Mouse (Mus musculus): ENCODE measurements around the gene Cfap221. TPM values are rescaled to one million over a fixed set of nuclear protein-coding genes. Genes with fewer than 3 reads are reported as not detected.

The Cfap221 gene
- polyA plus RNA-seq, 1 experiment from 2014 or later = 0.11 TPM

GRCm38 (mm10) chr1:119959464-119959863 lies 37.6 kb downstream of the Cfap221 start:
- Histone ChIP-seq H3K27me3 (ENCODE audit: control insufficient read depth, insufficient read depth, low read length) (no peaks in the 10 kb centered on the region), H3K4me3 (ENCODE audit: low read depth, low read length) (no peak overlapping the region), H3K9me3 (ENCODE audit: control insufficient read depth, low read length) (no peaks in the 10 kb centered on the region), H3K36me3 (ENCODE audit: control insufficient read depth, insufficient read depth, low read length) (no peaks in the 10 kb centered on the region), H3K4me1 (replicated peaks; ENCODE audit: control insufficient read depth, insufficient read depth) (no peaks in the 10 kb centered on the region), H3K27ac (replicated peaks) (no peak overlapping the region), H3K9ac (ENCODE audit: low read length) (no peak overlapping the region), H3K4me2 (replicated peaks; ENCODE audit: low read depth) (no peak overlapping the region)
- ATAC-seq (ENCODE audit: low FRiP score, low TSS enrichment) (peak; percentile 35), DNase-seq (ENCODE audit: low spot score) (no peak)
- TF ChIP-seq CTCF (IDR thresholded peaks at IDR 0.05; ENCODE audit: low read depth) (no peak), EP300 (optimal IDR thresholded peaks at IDR 0.05) (no peak)
- WGBS = 95% methylated on average over 4 of the region's 4 CpGs

- no peak overlapping the region for H3K4me3 ChIP-seq (ENCODE audit: low read depth, low read length)
- no peaks in the 10 kb centered on the region for H3K9me3 ChIP-seq (ENCODE audit: control insufficient read depth, low read length)
- H3K4me2 ChIP-seq (replicated peaks; ENCODE audit: low read depth) = no peak overlapping the region
- no peaks in the 10 kb centered on the region for H3K27me3 ChIP-seq (ENCODE audit: control insufficient read depth, insufficient read depth, low read length)
- TF ChIP-seq EP300 (optimal IDR thresholded peaks at IDR 0.05) (no peak), CTCF (IDR thresholded peaks at IDR 0.05; ENCODE audit: low read depth) (no peak)
- no peaks in the 10 kb centered on the region for H3K4me1 ChIP-seq (replicated peaks; ENCODE audit: control insufficient read depth, insufficient read depth)
- DNase-seq (ENCODE audit: low spot score) = no peak
- no peak overlapping the region for H3K27ac ChIP-seq (replicated peaks)
- 32% methylated on average over 9 of the region's 9 CpGs for WGBS
- no peaks in the 10 kb centered on the region for H3K36me3 ChIP-seq (ENCODE audit: control insufficient read depth, insufficient read depth, low read length)
- H3K9ac ChIP-seq (ENCODE audit: low read length) = no peak overlapping the region
- ATAC-seq (ENCODE audit: low FRiP score, low TSS enrichment) = no peak
These were observed 39.3 kb downstream of the Cfap221 start for GRCm38 (mm10) chr1:119957716-119958222.

- 80% methylated on average over 2 of the region's 2 CpGs for WGBS
- DNase-seq (ENCODE audit: low spot score) (no peak), ATAC-seq (ENCODE audit: low FRiP score, low TSS enrichment) (no peak)
- no peaks in the 10 kb centered on the region for H3K27me3 ChIP-seq (ENCODE audit: control insufficient read depth, insufficient read depth, low read length)
- TF ChIP-seq CTCF (IDR thresholded peaks at IDR 0.05; ENCODE audit: low read depth) (no peak), EP300 (optimal IDR thresholded peaks at IDR 0.05) (no peak)
- no peak overlapping the region for H3K27ac ChIP-seq (replicated peaks)
- H3K9ac ChIP-seq (ENCODE audit: low read length) = no peak overlapping the region
- H3K4me2 ChIP-seq (replicated peaks; ENCODE audit: low read depth) = no peak overlapping the region
- H3K36me3 ChIP-seq (ENCODE audit: control insufficient read depth, insufficient read depth, low read length) = no peaks in the 10 kb centered on the region
- no peaks in the 10 kb centered on the region for H3K9me3 ChIP-seq (ENCODE audit: control insufficient read depth, low read length)
- H3K4me3 ChIP-seq (ENCODE audit: low read depth, low read length) = no peak overlapping the region
- no peaks in the 10 kb centered on the region for H3K4me1 ChIP-seq (replicated peaks; ENCODE audit: control insufficient read depth, insufficient read depth)
These were observed 42.4 kb downstream of the Cfap221 start for GRCm38 (mm10) chr1:119954680-119955079.

GRCm38 (mm10) chr1:119953456-119953855 lies 43.6 kb downstream of the Cfap221 start:
- no peak for TF ChIP-seq CTCF (IDR thresholded peaks at IDR 0.05; ENCODE audit: low read depth)
- TF ChIP-seq EP300 (optimal IDR thresholded peaks at IDR 0.05) = no peak
- no peak for DNase-seq (ENCODE audit: low spot score)
- no peaks in the 10 kb centered on the region for H3K4me1 ChIP-seq (replicated peaks; ENCODE audit: control insufficient read depth, insufficient read depth)
- no peaks in the 10 kb centered on the region for H3K9me3 ChIP-seq (ENCODE audit: control insufficient read depth, low read length)
- H3K27me3 ChIP-seq (ENCODE audit: control insufficient read depth, insufficient read depth, low read length) = no peaks in the 10 kb centered on the region
- H3K36me3 ChIP-seq (ENCODE audit: control insufficient read depth, insufficient read depth, low read length) = no peaks in the 10 kb centered on the region
- 85% methylated on average over 9 of the region's 9 CpGs for WGBS
- no peak overlapping the region for H3K27ac ChIP-seq (replicated peaks)
- no peak overlapping the region for H3K4me3 ChIP-seq (ENCODE audit: low read depth, low read length)
- ATAC-seq (ENCODE audit: low FRiP score, low TSS enrichment) = no peak
- H3K4me2 ChIP-seq (replicated peaks; ENCODE audit: low read depth) = no peak overlapping the region
- no peak overlapping the region for H3K9ac ChIP-seq (ENCODE audit: low read length)

- ATAC-seq (ENCODE audit: low FRiP score, low TSS enrichment) (no peak), DNase-seq (ENCODE audit: low spot score) (no peak)
- H3K4me2 ChIP-seq (replicated peaks; ENCODE audit: low read depth) = no peak overlapping the region
- H3K27me3 ChIP-seq (ENCODE audit: control insufficient read depth, insufficient read depth, low read length) = no peaks in the 10 kb centered on the region
- H3K9me3 ChIP-seq (ENCODE audit: control insufficient read depth, low read length) = no peaks in the 10 kb centered on the region
- H3K9ac ChIP-seq (ENCODE audit: low read length) = no peak overlapping the region
- H3K36me3 ChIP-seq (ENCODE audit: control insufficient read depth, insufficient read depth, low read length) = no peaks in the 10 kb centered on the region
- WGBS = 87% methylated on average over 8 of the region's 8 CpGs
- no peak for TF ChIP-seq EP300 (optimal IDR thresholded peaks at IDR 0.05)
- TF ChIP-seq CTCF (IDR thresholded peaks at IDR 0.05; ENCODE audit: low read depth) = no peak
- H3K4me1 ChIP-seq (replicated peaks; ENCODE audit: control insufficient read depth, insufficient read depth) = no peaks in the 10 kb centered on the region
- no peak overlapping the region for H3K27ac ChIP-seq (replicated peaks)
- no peak overlapping the region for H3K4me3 ChIP-seq (ENCODE audit: low read depth, low read length)
These were observed 46.9 kb downstream of the Cfap221 start for GRCm38 (mm10) chr1:119950086-119950485.

GRCm38 (mm10) chr1:119936861-119937260 lies 60.2 kb downstream of the Cfap221 start:
- Histone ChIP-seq H3K27ac (replicated peaks) (no peak overlapping the region), H3K4me3 (ENCODE audit: low read depth, low read length) (no peak overlapping the region), H3K27me3 (ENCODE audit: control insufficient read depth, insufficient read depth, low read length) (no peaks in the 10 kb centered on the region), H3K4me2 (replicated peaks; ENCODE audit: low read depth) (no peak overlapping the region), H3K9ac (ENCODE audit: low read length) (no peak overlapping the region), H3K36me3 (ENCODE audit: control insufficient read depth, insufficient read depth, low read length) (no peaks in the 10 kb centered on the region), H3K4me1 (replicated peaks; ENCODE audit: control insufficient read depth, insufficient read depth) (no peaks in the 10 kb centered on the region), H3K9me3 (ENCODE audit: control insufficient read depth, low read length) (no peaks in the 10 kb centered on the region)
- TF ChIP-seq CTCF (IDR thresholded peaks at IDR 0.05; ENCODE audit: low read depth) = no peak
- TF ChIP-seq EP300 (optimal IDR thresholded peaks at IDR 0.05) = no peak
- 33% methylated on average over 7 of the region's 7 CpGs for WGBS
- no peak for DNase-seq (ENCODE audit: low spot score)
- no peak for ATAC-seq (ENCODE audit: low FRiP score, low TSS enrichment)

Data from stomach, postnatal 0 days (tissue).